Comparison of ENCODE assay signal across 12 mouse cellular contexts in genomic region chr13:42976144-42976543, GRCm38 (mm10).
"Had no signal": no experiment of that assay in that cellular context is flagged by ENCODE, and none has a peak within 500 bp of the region (broad histone marks: within the 10 kb centered on the region; RNA-seq: fewer than 3 reads in every experiment).

No protein-coding gene starts in this region.

- H3K36me3 ChIP-seq: limb, embryonic 12.5 days; liver, embryonic 13.5 days; midbrain, embryonic 13.5 days; neural tube, embryonic 12.5 days had no signal

- ATAC-seq: lung, postnatal 0 days; midbrain, embryonic 13.5 days had no signal

- H3K4me2 ChIP-seq: limb, embryonic 12.5 days; liver, embryonic 13.5 days; midbrain, embryonic 13.5 days; neural tube, embryonic 12.5 days had no signal

- H3K27ac ChIP-seq: limb, embryonic 12.5 days; liver, embryonic 13.5 days; midbrain, embryonic 13.5 days; neural tube, embryonic 12.5 days had no signal

- DNase-seq: kidney, adult 2 months; kidney, postnatal 25 days; liver; liver, embryonic 13.5 days; lung, adult 2 months; lung, postnatal 36 days; right cerebral cortex, postnatal 25 days; thymus, postnatal 4 days had no signal

- H3K4me1 ChIP-seq: limb, embryonic 12.5 days; liver, embryonic 13.5 days had no signal

- H3K9ac ChIP-seq: limb, embryonic 12.5 days; liver, embryonic 13.5 days; midbrain, embryonic 13.5 days; neural tube, embryonic 12.5 days had no signal

- H3K4me3 ChIP-seq: limb, embryonic 12.5 days; liver, embryonic 13.5 days; midbrain, embryonic 13.5 days; neural tube, embryonic 12.5 days had no signal

- H3K9me3 ChIP-seq: limb, embryonic 12.5 days; liver, embryonic 13.5 days; midbrain, embryonic 13.5 days; neural tube, embryonic 12.5 days had no signal

- H3K27me3 ChIP-seq: limb, embryonic 12.5 days; liver, embryonic 13.5 days; midbrain, embryonic 13.5 days; neural tube, embryonic 12.5 days had no signal
